Mouse (Mus musculus) Patski (cell line): ENCODE measurements around the gene Ank. TPM values are rescaled to one million over a fixed set of nuclear protein-coding genes. Genes with fewer than 3 reads are reported as not detected.

Source experiments
- ATAC-seq: fragments of 100-300 bp; one replicate; pipeline ENCODE4 v1.8.0; 2021
- CTCF ChIA-PET: fragments of 350-600 bp; sonication (Branson Sonifier 250); formaldehyde crosslinking; loops from one replicate; lab custom pipeline; 2022; ENCODE audit warnings: inconsistent platforms; lab: Charles Lee
- POLR2A ChIA-PET: fragments of 350-600 bp; sonication (Branson Sonifier 250); formaldehyde crosslinking; loops from one replicate; lab custom pipeline; 2022; ENCODE audit warnings: antibody characterized with exemption, inconsistent platforms; lab: Charles Lee
- DNase-seq: peaks from one replicate; pipeline ENCODE4 v3.0.0-alpha.2; 2011; ENCODE audit warnings: low read depth, low spot score
- H3K27me3 ChIP-seq: fragments of 371-371 bp; one replicate; pipeline ENCODE4 v1.5.1; 2021
- CTCF ChIP-seq: fragments of 100-300 bp; IDR thresholded peaks from one replicate; pipeline ENCODE4 v1.5.1; 2021
- in situ Hi-C: fragments of 300-500 bp; cut with MboI; formaldehyde crosslinking; loops from 3 replicates; pipeline ENCODE4 v1.11.1; 2018; ENCODE audit warnings: low pct_unique_long_range_greater_than_20kb, mixed read lengths
- polyA plus RNA-seq: library from polyadenylated mRNA; unstranded; gene quantifications from one replicate; pipeline ENCODE4 v1.2.3, GENCODE M21; 2021

The Ank gene
- polyA plus RNA-seq, 1 experiment from 2014 or later = 85.8 TPM

DNA sequence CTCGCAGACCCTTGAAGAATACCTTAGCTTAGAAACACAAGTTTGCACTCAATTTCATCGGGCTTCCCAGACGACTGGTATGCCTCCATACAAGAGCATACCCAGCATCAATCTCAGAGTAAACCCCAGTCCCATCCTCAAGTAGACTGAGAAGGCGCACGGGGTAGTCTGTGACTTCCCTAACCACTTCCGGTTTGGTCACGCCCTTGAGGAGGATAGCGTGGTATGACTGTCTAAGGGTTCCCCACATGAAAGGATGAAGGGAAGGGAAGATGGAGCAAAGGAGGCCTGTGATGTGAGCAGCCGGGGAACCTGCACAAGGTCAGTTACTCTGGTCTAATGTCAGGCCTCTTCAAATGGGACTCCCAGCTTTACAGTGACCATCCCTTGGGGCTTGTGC, 161.3 kb downstream of the Ank start:
- ATAC-seq = no peak

DNA sequence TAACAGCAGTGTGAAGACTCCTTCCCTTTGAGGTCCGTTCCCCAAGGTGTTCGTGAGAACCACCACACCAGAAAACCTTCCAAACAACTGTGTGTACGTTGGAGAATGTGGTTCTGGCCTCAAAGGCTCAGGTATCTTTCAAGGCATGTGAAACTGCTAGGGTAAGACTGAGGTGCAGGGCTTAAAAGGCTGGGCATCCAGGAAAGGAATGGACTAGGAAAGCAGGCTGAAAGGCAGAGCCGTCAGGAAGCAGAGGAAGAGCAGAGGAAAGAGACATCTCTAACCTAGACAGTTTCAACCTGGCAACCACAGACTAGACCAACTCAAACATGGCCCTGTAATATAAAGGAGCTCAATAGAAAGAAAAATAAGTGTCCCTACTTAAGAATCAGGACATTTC, 162.6 kb downstream of the Ank start:
- DNase-seq (no peak), ATAC-seq (no peak)
- in situ Hi-C loops = loop anchor here (25.0 kb wide), 1 partner anchor 558 kb away; no protein-coding TSS in a partner anchor
- ChIA-PET POLR2A (no interaction called here), CTCF (interaction anchor here (1.0 to 2.6 kb wide), 3 partner anchors 8 to 20 kb away, joined by 3 to 5 read pairs (median 4); no protein-coding TSS in a partner anchor)
- no peak for TF ChIP-seq CTCF
- H3K27me3 ChIP-seq = no peaks in the 10 kb centered on the region

More for the DNA sequence above, 161.3 kb downstream of the Ank start:
- in situ Hi-C loops = loop anchor here (25.0 kb wide), 1 partner anchor 560 kb away; no protein-coding TSS in a partner anchor
- ChIA-PET POLR2A (interaction anchor here (0.6 kb wide), 1 partner anchor 10 kb away, joined by 4 read pairs; no protein-coding TSS in a partner anchor), CTCF (interaction anchor here (1.2 to 5.2 kb wide), 3 partner anchors 9 to 311 kb away, joined by 4 to 28 read pairs (median 5); no protein-coding TSS in a partner anchor)
- TF ChIP-seq CTCF = no peak
- no peaks in the 10 kb centered on the region for H3K27me3 ChIP-seq
- DNase-seq = no peak

DNA sequence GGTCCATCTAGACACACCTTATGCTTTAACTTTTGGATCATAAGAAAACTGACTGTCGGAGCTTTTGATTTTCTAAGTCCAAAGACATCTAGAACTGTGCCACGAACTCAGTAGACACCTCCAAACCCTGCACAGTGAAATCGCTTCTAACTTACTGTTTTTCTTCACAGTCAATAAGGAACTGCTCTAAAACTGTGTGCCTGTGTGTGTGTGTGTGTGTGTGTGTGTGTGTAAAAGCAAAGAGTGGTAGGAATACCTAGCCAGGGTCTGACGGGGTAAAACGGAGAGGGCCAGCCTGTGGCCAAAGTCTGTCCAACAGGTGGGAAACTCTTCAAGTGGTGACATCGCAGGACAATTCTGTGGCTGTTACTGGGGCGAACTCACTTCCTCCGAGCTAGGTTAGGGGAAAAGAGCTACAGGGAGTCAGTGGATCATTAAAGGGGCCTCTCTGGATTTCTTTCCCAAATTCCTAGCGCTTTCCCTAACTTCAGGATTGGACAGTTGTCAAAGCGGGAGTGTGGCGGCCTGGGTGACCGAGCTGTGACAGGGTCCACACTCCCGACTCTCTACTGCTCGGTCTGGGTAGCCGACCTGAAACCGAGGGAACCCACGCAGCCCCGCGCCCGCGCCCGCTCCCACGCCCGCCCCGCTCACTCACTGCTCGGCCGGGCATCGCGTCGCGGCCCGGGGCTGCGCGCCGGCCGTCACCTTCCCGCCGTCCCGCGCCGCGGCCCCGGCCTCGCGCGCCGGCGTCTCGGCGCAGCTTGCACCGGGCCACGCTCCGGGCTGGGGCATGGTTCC, 163.5 kb downstream of the Ank start:
- TF ChIP-seq CTCF = no peak
- in situ Hi-C loops = loop anchor here (25.0 kb wide), 1 partner anchor 557 kb away; no protein-coding TSS in a partner anchor
- H3K27me3 ChIP-seq = no peaks in the 10 kb centered on the region
- DNase-seq = no peak
- ATAC-seq = peak; percentile 42
- CTCF ChIA-PET = interaction anchor here (1.0 to 2.6 kb wide), 4 partner anchors 9 to 21 kb away, joined by 3 to 5 read pairs (median 4); no protein-coding TSS in a partner anchor
- POLR2A ChIA-PET = no interaction called here

DNA sequence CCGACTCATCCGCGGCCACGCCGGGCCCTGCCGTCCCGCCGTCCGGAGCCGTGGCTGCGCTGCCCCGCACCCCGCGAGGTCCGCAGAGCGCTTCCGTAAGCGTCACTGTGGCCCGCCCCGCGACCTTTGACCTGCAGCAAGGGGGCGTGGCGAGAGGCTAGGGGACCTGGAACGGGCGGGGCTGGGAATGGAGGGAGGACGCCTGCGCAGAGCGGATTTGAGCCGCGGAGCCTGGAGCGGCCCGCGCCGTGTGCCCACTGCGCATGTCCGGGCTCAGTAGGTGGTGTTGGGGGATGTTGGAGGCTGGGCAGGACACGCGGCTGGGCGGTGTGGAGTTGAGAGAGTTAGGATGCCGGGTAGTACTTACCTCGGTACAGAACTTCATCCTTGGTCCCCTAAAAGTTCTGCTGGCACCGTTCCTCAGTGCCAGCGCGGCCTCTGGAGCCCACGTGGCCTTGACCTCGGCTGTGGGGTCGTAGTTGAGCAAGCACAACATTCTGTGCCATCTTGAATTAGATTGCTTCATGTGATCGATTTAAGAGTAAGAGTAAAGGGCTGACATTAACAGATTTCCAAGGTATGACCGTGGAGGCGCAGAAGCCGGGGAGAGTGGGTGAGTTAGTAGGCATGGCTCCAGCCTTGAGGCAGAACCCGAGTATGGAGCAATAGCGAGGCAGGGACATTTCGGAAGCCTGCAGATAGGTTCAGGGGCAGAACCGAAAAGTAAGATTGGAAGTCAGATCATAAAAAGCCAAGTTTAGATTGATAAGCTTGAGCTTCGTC, 164.3 kb downstream of the Ank start, which contains the start of gene Otulin:
TSS of gene Otulin (minus strand) at position 93 of the 783 bp plus-strand sequence.
- DNase-seq (peak; percentile 80), ATAC-seq (peak; percentile 95)
- TF ChIP-seq CTCF = no peak
- ChIA-PET CTCF (interaction anchor here (1.1 to 1.2 kb wide), 2 partner anchors 12 to 23 kb away, joined by 3 read pairs; no protein-coding TSS in a partner anchor), POLR2A (no interaction called here)
- H3K27me3 ChIP-seq = no peaks in the 10 kb centered on the region
- in situ Hi-C loops = loop anchor here (25.0 kb wide), 1 partner anchor 557 kb away; no protein-coding TSS in a partner anchor

DNA sequence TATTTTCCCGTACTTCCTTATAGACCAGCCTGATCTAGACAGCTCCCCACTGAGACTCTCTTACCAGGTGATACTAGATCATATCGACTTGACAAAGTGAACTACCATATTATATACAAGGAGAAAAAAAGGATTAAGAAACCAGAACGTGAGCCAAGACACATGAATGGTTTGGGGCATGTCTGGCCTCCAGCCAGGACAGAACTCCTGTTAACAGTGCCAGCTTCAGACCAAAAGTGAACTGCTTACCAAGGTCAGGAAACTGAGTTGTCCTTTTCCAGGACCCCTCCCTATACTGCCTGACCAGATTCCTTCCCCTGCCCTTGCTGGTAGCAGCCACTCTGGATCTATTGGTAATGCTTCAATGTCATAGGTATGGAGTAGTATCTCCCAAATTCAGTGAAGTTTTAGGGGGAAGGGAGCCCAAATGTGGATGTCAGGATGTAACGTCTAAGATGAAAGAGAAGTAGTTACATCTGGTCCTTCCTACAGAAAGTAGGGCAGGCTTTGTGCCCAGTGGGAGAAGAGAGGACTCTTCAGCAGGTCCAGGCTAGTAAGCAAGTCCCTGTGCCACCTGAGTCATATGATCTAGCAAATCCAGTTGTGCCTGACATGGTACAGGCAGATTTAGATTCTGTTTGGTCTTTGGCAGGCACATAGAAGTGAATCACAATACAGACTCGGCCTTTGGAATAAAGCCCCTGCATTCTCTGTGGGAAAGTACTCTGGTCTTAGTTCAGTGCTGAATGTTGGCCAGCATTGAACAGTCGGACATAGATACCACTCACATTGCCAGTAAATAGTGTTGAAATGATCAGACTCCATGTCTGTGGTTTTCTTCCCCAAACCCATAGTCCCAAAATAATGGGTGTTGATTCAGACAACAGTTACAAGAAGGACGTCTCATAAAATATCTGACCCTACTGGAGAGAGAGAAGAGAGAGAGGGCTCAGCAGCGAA, 167.7 kb downstream of the Ank start:
- CTCF ChIA-PET = no interaction called here
- TF ChIP-seq CTCF = no peak
- ATAC-seq (no peak), DNase-seq (no peak)
- H3K27me3 ChIP-seq = peaks cover 10% of the 10 kb centered on the region
- in situ Hi-C loops = loop anchor here (25.0 kb wide), 1 partner anchor 553 kb away; no protein-coding TSS in a partner anchor
- POLR2A ChIA-PET = no interaction called here

DNA sequence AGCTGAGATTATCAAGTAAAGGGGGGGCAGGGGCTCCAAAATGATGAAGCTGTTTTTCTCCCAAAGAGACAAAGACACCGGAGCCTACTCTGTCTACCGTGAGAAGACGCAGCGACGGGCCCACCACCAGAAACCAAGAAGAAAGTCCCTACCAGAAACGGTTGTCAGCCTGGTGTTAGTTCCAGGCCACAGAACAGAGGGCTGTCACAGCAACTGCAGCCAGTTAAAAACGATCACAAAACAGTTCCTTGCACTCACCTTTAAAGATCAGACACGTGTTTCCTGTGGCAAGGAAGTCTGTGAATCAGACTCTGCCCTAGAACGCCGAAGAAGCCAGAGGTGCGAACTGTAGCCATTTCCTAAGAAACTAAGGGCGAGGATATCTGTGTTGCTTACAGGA, 174.7 kb downstream of the Ank start:
- ChIA-PET POLR2A (no interaction called here), CTCF (interaction anchor here (1.2 to 2.3 kb wide), 2 partner anchors 8 to 324 kb away, joined by 3 to 7 read pairs; no protein-coding TSS in a partner anchor)
- TF ChIP-seq CTCF = no peak
- ATAC-seq (no peak), DNase-seq (no peak)
- in situ Hi-C loops = loop anchor here (25.0 kb wide), 1 partner anchor 546 kb away; no protein-coding TSS in a partner anchor
- H3K27me3 ChIP-seq = peaks cover 23% of the 10 kb centered on the region

DNA sequence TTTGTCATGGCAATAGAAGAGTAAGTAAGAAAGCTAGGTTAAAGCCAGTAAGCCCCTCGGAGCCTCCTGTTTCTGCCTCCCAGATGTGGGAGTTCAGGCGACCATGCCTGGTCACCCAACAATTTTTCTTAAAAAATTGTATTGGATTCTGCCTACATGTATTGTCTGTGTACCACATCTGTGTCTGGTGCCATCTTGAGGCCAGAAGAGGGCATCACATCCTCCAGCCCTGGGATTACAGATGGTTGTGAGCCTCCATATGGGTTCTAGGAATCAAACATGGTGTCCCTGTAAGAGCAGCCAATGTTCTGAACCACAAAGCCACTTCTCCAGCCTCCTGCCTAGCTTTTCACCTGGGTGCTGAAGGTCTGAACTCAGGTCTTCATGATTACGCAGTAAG, 176.4 kb downstream of the Ank start:
- ATAC-seq (no peak), DNase-seq (no peak)
- CTCF ChIA-PET = interaction anchor here (0.9 to 2.3 kb wide), 5 partner anchors 10 to 325 kb away, joined by 3 to 7 read pairs (median 5); partner anchors contain the start of gene Otulin
- in situ Hi-C loops = loop anchor here (25.0 kb wide), 1 partner anchor 544 kb away; no protein-coding TSS in a partner anchor
- TF ChIP-seq CTCF = peak; percentile 85
- peaks cover 14% of the 10 kb centered on the region for H3K27me3 ChIP-seq
- POLR2A ChIA-PET = no interaction called here

Other genes with a start within 250 kb of the Ank start
- 42.4 TPM for gene Otulin, start 164.0 kb downstream of the Ank start, polyA plus RNA-seq
- gene Otulinl, start 214.9 kb downstream of the Ank start, polyA plus RNA-seq = 2.1 TPM